Mouse (Mus musculus) midbrain, embryonic 16.5 days (tissue): ENCODE measurements around the gene Ralbp1. TPM values are rescaled to one million over a fixed set of nuclear protein-coding genes. Genes with fewer than 3 reads are reported as not detected.

Experiments used
- ATAC-seq: fragments of 200-750 bp; cut with Nextera tagmentation; 2 replicates; pipeline ENCODE4 v1.8.0; 2017; ENCODE audit warnings: moderate TSS enrichment
- H3K27ac ChIP-seq: fragments of 300-500 bp; sonication (generic); 2 replicates; pipeline ENCODE4 v1.5.1; 2014; ENCODE audit warnings: mild to moderate bottlenecking, low read length, mixed read lengths
- H3K27me3 ChIP-seq: fragments of 300-500 bp; sonication (generic); 2 replicates; pipeline ENCODE4 v1.6.1; 2014; ENCODE audit warnings: low read depth, low read length, mixed read lengths; ENCODE audit not compliant: control insufficient read depth, insufficient read depth
- H3K36me3 ChIP-seq: fragments of 300-500 bp; sonication (generic); 2 replicates; pipeline ENCODE4 v1.6.1; 2014; ENCODE audit warnings: mild to moderate bottlenecking, low read length, moderate library complexity, mixed read lengths; ENCODE audit not compliant: control insufficient read depth, insufficient read depth
- H3K4me1 ChIP-seq: fragments of 300-500 bp; sonication (generic); 2 replicates; pipeline ENCODE4 v1.6.1; 2014; ENCODE audit warnings: mild to moderate bottlenecking, low read length, mixed read lengths; ENCODE audit not compliant: control insufficient read depth, insufficient read depth
- H3K4me2 ChIP-seq: fragments of 300-500 bp; sonication (generic); 2 replicates; pipeline ENCODE4 v1.6.1; 2014; ENCODE audit warnings: mild to moderate bottlenecking, low read length, mixed read lengths
- H3K4me3 ChIP-seq: fragments of 300-500 bp; sonication (generic); 2 replicates; pipeline ENCODE4 v1.5.1; 2014; ENCODE audit warnings: low read depth, mild to moderate bottlenecking, low read length, moderate library complexity, mixed read lengths
- H3K9ac ChIP-seq: fragments of 300-500 bp; sonication (generic); 2 replicates; pipeline ENCODE4 v1.6.1; 2014; ENCODE audit warnings: low read depth, low read length, mixed read lengths
- H3K9me3 ChIP-seq: fragments of 300-500 bp; sonication (generic); replicated peaks from 2 replicates; pipeline ENCODE4 v1.6.1; 2014; ENCODE audit warnings: mild to moderate bottlenecking, low read length, mixed read lengths; ENCODE audit not compliant: control insufficient read depth, poor library complexity, severe bottlenecking
- WGBS: fragments of 180-500 bp; shearing (Covaris S2); extraction: QIAGEN DNeasy Blood & Tissue Kit; methylation state at CpG from one replicate; pipeline ENCODE4 v1.1.7; 2014; 5-methylcytosine and 5-hydroxymethylcytosine counted together
- polyA plus RNA-seq: library from polyadenylated mRNA; unstranded; fragments of >200 nt; fragmentation: Nextera tagmentation; extraction: Ambion mirVana; gene quantifications from 2 replicates; pipeline ENCODE4 v1.2.1, GENCODE M21; 2015

The Ralbp1 gene
- polyA plus RNA-seq, 1 experiment from 2014 or later: 50.2 TPM

- Histone ChIP-seq H3K27me3 (no peaks in the 10 kb centered on the region), H3K27ac (no peak overlapping the region), H3K4me3 (no peak overlapping the region), H3K36me3 (peaks cover 28% of the 10 kb centered on the region), H3K4me2 (no peak overlapping the region), H3K9me3 (no peaks in the 10 kb centered on the region), H3K9ac (no peak overlapping the region), H3K4me1 (0 out of 2 replicates have a peak, but pooled peaks cover 2% of the 10 kb centered on the region)
- 89% methylated on average over 6 of the region's 6 CpGs for WGBS
- no peak for ATAC-seq
Measured at GRCm38 (mm10) chr17:65851749-65852148, 33.8 kb downstream of the Ralbp1 start.

GRCm38 (mm10) chr17:65850487-65850886 is 35.1 kb downstream of the Ralbp1 start:
- H3K27ac ChIP-seq: no peak overlapping the region
- WGBS: 92% methylated on average over 17 of the region's 17 CpGs
- ATAC-seq: no peak
- no peaks in the 10 kb centered on the region for H3K9me3 ChIP-seq
- no peak overlapping the region for H3K4me3 ChIP-seq
- H3K9ac ChIP-seq: no peak overlapping the region
- H3K4me2 ChIP-seq: no peak overlapping the region
- no peaks in the 10 kb centered on the region for H3K27me3 ChIP-seq
- H3K4me1 ChIP-seq: 0 out of 2 replicates have a peak, but pooled peaks cover 2% of the 10 kb centered on the region
- H3K36me3 ChIP-seq: peaks cover 22% of the 10 kb centered on the region

- H3K9ac ChIP-seq: no peak overlapping the region
- H3K4me1 ChIP-seq: 0 out of 2 replicates have a peak, but pooled peaks cover 2% of the 10 kb centered on the region
Measured at GRCm38 (mm10) chr17:65847694-65848449, 37.7 kb downstream of the Ralbp1 start.

GRCm38 (mm10) chr17:65845423-65845822 is 40.2 kb downstream of the Ralbp1 start:
- H3K27me3 ChIP-seq: no peaks in the 10 kb centered on the region
- H3K36me3 ChIP-seq: peaks cover 26% of the 10 kb centered on the region
- no peak overlapping the region for H3K4me3 ChIP-seq
- 92% methylated on average over 6 of the region's 6 CpGs for WGBS
- ATAC-seq: no peak
- H3K9me3 ChIP-seq: no peaks in the 10 kb centered on the region
- H3K4me2 ChIP-seq: no peak overlapping the region
- no peak overlapping the region for H3K9ac ChIP-seq
- no peak overlapping the region for H3K27ac ChIP-seq
- H3K4me1 ChIP-seq: 0 out of 2 replicates have a peak, but pooled peaks cover 2% of the 10 kb centered on the region

More at GRCm38 (mm10) chr17:65847694-65848449, 37.7 kb downstream of the Ralbp1 start:
- Histone ChIP-seq H3K9me3 (no peaks in the 10 kb centered on the region), H3K27ac (peak overlapping the region; percentile 54; the same call in 1 of the 2 replicates), H3K27me3 (no peaks in the 10 kb centered on the region), H3K36me3 (peaks cover 25% of the 10 kb centered on the region), H3K4me3 (no peak overlapping the region), H3K4me2 (no peak overlapping the region)
- WGBS: 66% methylated on average over 11 of the region's 11 CpGs
- ATAC-seq: no peak

- no peak for ATAC-seq
- 0 out of 2 replicates have a peak, but pooled peaks cover under 1% of the 10 kb centered on the region for H3K4me1 ChIP-seq
- H3K4me2 ChIP-seq: no peak overlapping the region
- no peaks in the 10 kb centered on the region for H3K9me3 ChIP-seq
- no peak overlapping the region for H3K27ac ChIP-seq
- H3K9ac ChIP-seq: no peak overlapping the region
- 85% methylated on average over 10 of the region's 10 CpGs for WGBS
- H3K36me3 ChIP-seq: peaks cover 37% of the 10 kb centered on the region
- no peaks in the 10 kb centered on the region for H3K27me3 ChIP-seq
- H3K4me3 ChIP-seq: no peak overlapping the region
Measured at GRCm38 (mm10) chr17:65842669-65843381, 42.8 kb downstream of the Ralbp1 start.

GRCm38 (mm10) chr17:65839541-65840256 is 45.9 kb downstream of the Ralbp1 start:
- Histone ChIP-seq H3K4me2 (no peak overlapping the region), H3K36me3 (peaks cover 57% of the 10 kb centered on the region), H3K27me3 (no peaks in the 10 kb centered on the region), H3K27ac (no peak overlapping the region), H3K9ac (no peak overlapping the region), H3K4me3 (no peak overlapping the region), H3K9me3 (no peaks in the 10 kb centered on the region), H3K4me1 (no peaks in the 10 kb centered on the region)
- ATAC-seq: no peak
- 88% methylated on average over 7 of the region's 7 CpGs for WGBS

- H3K4me3 ChIP-seq: no peak overlapping the region
- WGBS: 96% methylated on average over 3 of the region's 3 CpGs
- no peak overlapping the region for H3K27ac ChIP-seq
- H3K9ac ChIP-seq: no peak overlapping the region
- ATAC-seq: no peak
- H3K9me3 ChIP-seq: no peaks in the 10 kb centered on the region
- H3K36me3 ChIP-seq: peaks cover 47% of the 10 kb centered on the region
- H3K27me3 ChIP-seq: no peaks in the 10 kb centered on the region
- H3K4me2 ChIP-seq: no peak overlapping the region
- no peaks in the 10 kb centered on the region for H3K4me1 ChIP-seq
Measured at GRCm38 (mm10) chr17:65836746-65837145, 48.9 kb downstream of the Ralbp1 start.

- no peaks in the 10 kb centered on the region for H3K4me1 ChIP-seq
- H3K27ac ChIP-seq: no peak overlapping the region
- H3K36me3 ChIP-seq: peaks cover 44% of the 10 kb centered on the region
- ATAC-seq: no peak
- H3K4me3 ChIP-seq: no peak overlapping the region
- no peaks in the 10 kb centered on the region for H3K9me3 ChIP-seq
- H3K4me2 ChIP-seq: no peak overlapping the region
- WGBS: 89% methylated on average over 3 of the region's 3 CpGs
- H3K9ac ChIP-seq: no peak overlapping the region
- no peaks in the 10 kb centered on the region for H3K27me3 ChIP-seq
Measured at GRCm38 (mm10) chr17:65833891-65834290, 51.7 kb downstream of the Ralbp1 start.
